Mouse (Mus musculus) kidney, adult 2 months (tissue): ENCODE data around the gene Mpo.

Experiments used
- CTCF ChIP-seq: fragments of 200-500 bp; conservative IDR thresholded peaks from 2 replicates; pipeline ENCODE4 v1.5.1; 2011; ENCODE audit warnings: low read depth, mild to moderate bottlenecking, control low read depth, low read length, moderate library complexity, mixed read lengths; ENCODE audit not compliant: insufficient read depth, insufficient read length
- POLR2A ChIP-seq: fragments of 200-500 bp; IDR thresholded peaks from one replicate; pipeline ENCODE4 v1.6.1; 2011; ENCODE audit warnings: low read depth, low read length, control low read depth

DNA sequence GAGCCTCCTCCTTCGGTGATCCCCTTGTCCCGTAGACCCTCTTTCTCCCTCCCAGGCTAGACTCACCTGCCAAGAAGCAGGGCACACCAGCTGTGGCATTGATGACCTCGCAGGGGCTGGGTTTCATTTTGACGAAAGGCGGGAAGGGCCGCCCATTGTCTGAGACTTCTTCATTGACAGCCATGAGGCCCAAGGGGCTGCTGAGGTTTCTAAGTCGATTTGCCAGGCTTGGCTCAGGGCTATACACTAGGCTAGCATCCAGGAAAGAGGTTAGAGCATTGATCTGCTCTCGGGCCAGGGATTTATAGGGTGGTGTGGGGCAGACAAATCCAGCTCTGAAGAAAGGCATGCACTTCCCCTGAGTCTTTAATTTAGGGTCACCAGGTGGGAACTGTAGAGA, 21.4 kb downstream of the Mpo start:
- no peak for TF ChIP-seq POLR2A
- TF ChIP-seq CTCF: no peak
